Mouse (Mus musculus) bone marrow macrophage, adult 2 months (primary cell): ENCODE measurements around the gene Rbp1.

Experiments used
- CTCF ChIP-seq: IDR thresholded peaks from 2 replicates; pipeline ENCODE4 v1.5.1; 2012; ENCODE audit warnings: low read depth, mild to moderate bottlenecking, low read length, moderate library complexity
- POLR2A ChIP-seq: IDR thresholded peaks from 2 replicates; pipeline ENCODE4 v1.6.1; 2012; ENCODE audit warnings: mild to moderate bottlenecking, low read depth, low read length, borderline replicate concordance

GRCm38 (mm10) chr9:98397211-98397610, 25.6 kb upstream of the Rbp1 start:
- TF ChIP-seq CTCF (no peak), POLR2A (no peak)
